Mouse (Mus musculus): ENCODE measurements around the gene Ttc28. TPM values are rescaled to one million over a fixed set of nuclear protein-coding genes. Genes with fewer than 3 reads are reported as not detected.

Gene Ttc28
- polyA plus RNA-seq, 1 experiment from 2014 or later, result 10.2 TPM

GRCm38 (mm10) chr5:110890561-110890960, 11.0 kb downstream of the Ttc28 start:
- ATAC-seq (ENCODE audit: insufficient read depth, low FRiP score, low read depth), result no peak
- Histone ChIP-seq H3K4me2 (no peak overlapping the region), H3K4me1 (no peaks in the 10 kb centered on the region), H3K9ac (no peak overlapping the region), H3K27me3 (replicated peaks) (no peaks in the 10 kb centered on the region), H3K4me3 (replicated peaks) (no peak overlapping the region), H3K27ac (no peak overlapping the region), H3K36me3 (0 out of 2 replicates have a peak, but pooled peaks cover 9% of the 10 kb centered on the region), H3K9me3 (no peaks in the 10 kb centered on the region)
- WGBS, result 94% methylated on average over 3 of the region's 3 CpGs

- no peak for ATAC-seq (ENCODE audit: insufficient read depth, low FRiP score, low read depth)
- H3K27ac ChIP-seq, result no peak overlapping the region
- H3K4me3 ChIP-seq (replicated peaks), result no peak overlapping the region
- 0 out of 2 replicates have a peak, but pooled peaks cover 9% of the 10 kb centered on the region for H3K36me3 ChIP-seq
- no peaks in the 10 kb centered on the region for H3K4me1 ChIP-seq
- no peak overlapping the region for H3K4me2 ChIP-seq
- WGBS, result 56% methylated on average over 7 of the region's 7 CpGs
- no peaks in the 10 kb centered on the region for H3K9me3 ChIP-seq
- no peaks in the 10 kb centered on the region for H3K27me3 ChIP-seq (replicated peaks)
- no peak overlapping the region for H3K9ac ChIP-seq
These were observed 17.6 kb downstream of the Ttc28 start for GRCm38 (mm10) chr5:110897114-110897788.

GRCm38 (mm10) chr5:110898169-110898568, 18.6 kb downstream of the Ttc28 start:
- Histone ChIP-seq H3K27ac (no peak overlapping the region), H3K4me3 (replicated peaks) (no peak overlapping the region), H3K9me3 (no peaks in the 10 kb centered on the region), H3K27me3 (replicated peaks) (no peaks in the 10 kb centered on the region), H3K36me3 (0 out of 2 replicates have a peak, but pooled peaks cover 9% of the 10 kb centered on the region), H3K4me1 (no peaks in the 10 kb centered on the region), H3K9ac (no peak overlapping the region), H3K4me2 (no peak overlapping the region)
- no peak for ATAC-seq (ENCODE audit: insufficient read depth, low FRiP score, low read depth)
- 72% methylated on average over 7 of the region's 7 CpGs for WGBS

GRCm38 (mm10) chr5:110898785-110899184, 19.2 kb downstream of the Ttc28 start:
- Histone ChIP-seq H3K4me2 (no peak overlapping the region), H3K4me3 (replicated peaks) (no peak overlapping the region), H3K9me3 (no peaks in the 10 kb centered on the region), H3K9ac (no peak overlapping the region), H3K36me3 (0 out of 2 replicates have a peak, but pooled peaks cover 9% of the 10 kb centered on the region), H3K27me3 (replicated peaks) (no peaks in the 10 kb centered on the region), H3K27ac (no peak overlapping the region), H3K4me1 (no peaks in the 10 kb centered on the region)
- ATAC-seq (ENCODE audit: insufficient read depth, low FRiP score, low read depth), result no peak
- 85% methylated on average over 4 of the region's 4 CpGs for WGBS

- no peaks in the 10 kb centered on the region for H3K4me1 ChIP-seq
- ATAC-seq (ENCODE audit: insufficient read depth, low FRiP score, low read depth), result no peak
- no peaks in the 10 kb centered on the region for H3K36me3 ChIP-seq
- H3K4me2 ChIP-seq, result no peak overlapping the region
- H3K27ac ChIP-seq, result no peak overlapping the region
- H3K9ac ChIP-seq, result no peak overlapping the region
- H3K27me3 ChIP-seq (replicated peaks), result no peaks in the 10 kb centered on the region
- H3K9me3 ChIP-seq, result no peaks in the 10 kb centered on the region
- no peak overlapping the region for H3K4me3 ChIP-seq (replicated peaks)
These were observed 20.7 kb downstream of the Ttc28 start for GRCm38 (mm10) chr5:110900331-110900730.

GRCm38 (mm10) chr5:110906708-110907107, 27.1 kb downstream of the Ttc28 start:
- ATAC-seq (ENCODE audit: insufficient read depth, low FRiP score, low read depth), result no peak
- Histone ChIP-seq H3K9me3 (no peaks in the 10 kb centered on the region), H3K27me3 (replicated peaks) (no peaks in the 10 kb centered on the region), H3K27ac (no peak overlapping the region), H3K4me2 (no peak overlapping the region), H3K9ac (no peak overlapping the region), H3K36me3 (no peaks in the 10 kb centered on the region), H3K4me1 (no peaks in the 10 kb centered on the region), H3K4me3 (replicated peaks) (no peak overlapping the region)
- WGBS, result 97% methylated on average over 1 of the region's 1 CpGs

- no peaks in the 10 kb centered on the region for H3K27me3 ChIP-seq (replicated peaks)
- no peaks in the 10 kb centered on the region for H3K36me3 ChIP-seq
- H3K4me1 ChIP-seq, result no peaks in the 10 kb centered on the region
- H3K4me2 ChIP-seq, result no peak overlapping the region
- no peak overlapping the region for H3K27ac ChIP-seq
- H3K9ac ChIP-seq, result no peak overlapping the region
- ATAC-seq (ENCODE audit: insufficient read depth, low FRiP score, low read depth), result no peak
- no peaks in the 10 kb centered on the region for H3K9me3 ChIP-seq
- H3K4me3 ChIP-seq (replicated peaks), result no peak overlapping the region
These were observed 29.3 kb downstream of the Ttc28 start for GRCm38 (mm10) chr5:110908879-110909278.

- H3K4me2 ChIP-seq, result no peak overlapping the region
- H3K4me3 ChIP-seq (replicated peaks), result no peak overlapping the region
- no peaks in the 10 kb centered on the region for H3K27me3 ChIP-seq (replicated peaks)
- ATAC-seq (ENCODE audit: insufficient read depth, low FRiP score, low read depth), result no peak
- no peaks in the 10 kb centered on the region for H3K9me3 ChIP-seq
- H3K36me3 ChIP-seq, result no peaks in the 10 kb centered on the region
- no peaks in the 10 kb centered on the region for H3K4me1 ChIP-seq
- 84% methylated on average over 4 of the region's 4 CpGs for WGBS
- no peak overlapping the region for H3K9ac ChIP-seq
- H3K27ac ChIP-seq, result no peak overlapping the region
These were observed 30.5 kb downstream of the Ttc28 start for GRCm38 (mm10) chr5:110909955-110910589.

GRCm38 (mm10) chr5:110914859-110915258, 35.3 kb downstream of the Ttc28 start:
- Histone ChIP-seq H3K4me1 (no peaks in the 10 kb centered on the region), H3K27me3 (replicated peaks) (no peaks in the 10 kb centered on the region), H3K9me3 (no peaks in the 10 kb centered on the region), H3K4me2 (no peak overlapping the region), H3K27ac (no peak overlapping the region), H3K4me3 (replicated peaks) (no peak overlapping the region), H3K9ac (no peak overlapping the region), H3K36me3 (no peaks in the 10 kb centered on the region)
- no peak for ATAC-seq (ENCODE audit: insufficient read depth, low FRiP score, low read depth)
- 84% methylated on average over 11 of the region's 11 CpGs for WGBS

- WGBS, result 80% methylated on average over 3 of the region's 3 CpGs
- Histone ChIP-seq H3K4me2 (no peak overlapping the region), H3K27ac (no peak overlapping the region), H3K9me3 (no peaks in the 10 kb centered on the region), H3K36me3 (no peaks in the 10 kb centered on the region), H3K4me3 (replicated peaks) (no peak overlapping the region), H3K27me3 (replicated peaks) (no peaks in the 10 kb centered on the region), H3K4me1 (no peaks in the 10 kb centered on the region), H3K9ac (no peak overlapping the region)
- ATAC-seq (ENCODE audit: insufficient read depth, low FRiP score, low read depth), result no peak
These were observed 36.6 kb downstream of the Ttc28 start for GRCm38 (mm10) chr5:110916241-110916640.

GRCm38 (mm10) chr5:110919541-110919940, 39.9 kb downstream of the Ttc28 start:
- 73% methylated on average over 4 of the region's 4 CpGs for WGBS
- H3K27me3 ChIP-seq (replicated peaks), result no peaks in the 10 kb centered on the region
- no peak overlapping the region for H3K9ac ChIP-seq
- no peak overlapping the region for H3K27ac ChIP-seq
- ATAC-seq (ENCODE audit: insufficient read depth, low FRiP score, low read depth), result no peak
- H3K9me3 ChIP-seq, result no peaks in the 10 kb centered on the region
- no peak overlapping the region for H3K4me2 ChIP-seq
- no peaks in the 10 kb centered on the region for H3K36me3 ChIP-seq
- H3K4me1 ChIP-seq, result 0 out of 2 replicates have a peak, but pooled peaks cover 3% of the 10 kb centered on the region
- no peak overlapping the region for H3K4me3 ChIP-seq (replicated peaks)

GRCm38 (mm10) chr5:110923336-110923735, 43.7 kb downstream of the Ttc28 start:
- no peak for ATAC-seq (ENCODE audit: insufficient read depth, low FRiP score, low read depth)
- 0 out of 2 replicates have a peak, but pooled peaks cover 3% of the 10 kb centered on the region for H3K4me1 ChIP-seq
- H3K27me3 ChIP-seq (replicated peaks), result no peaks in the 10 kb centered on the region
- H3K36me3 ChIP-seq, result no peaks in the 10 kb centered on the region
- no peak overlapping the region for H3K9ac ChIP-seq
- H3K27ac ChIP-seq, result no peak overlapping the region
- H3K9me3 ChIP-seq, result no peaks in the 10 kb centered on the region
- no peak overlapping the region for H3K4me3 ChIP-seq (replicated peaks)
- WGBS, result 37% methylated on average over 1 of the region's 1 CpGs
- H3K4me2 ChIP-seq, result no peak overlapping the region

Data from stomach, embryonic 15.5 days (tissue).